Mouse (Mus musculus): ENCODE measurements around the gene Gm12886. TPM values are rescaled to one million over a fixed set of nuclear protein-coding genes. Genes with fewer than 3 reads are reported as not detected.

Gm12886 gene
- not detected in 2 replicates for polyA plus RNA-seq (2014; fragmentation: Nextera tagmentation; extraction: Ambion mirVana)

GRCm38 (mm10) chr4:121422999-121423398, at the start of gene Gm12886:
Gene Gm12886, minus strand, starts transcription at chr4:121423099.
- H3K27me3 ChIP-seq (ENCODE audit: control insufficient read depth, insufficient read depth, low read length): no peaks in the 10 kb centered on the region
- no peaks in the 10 kb centered on the region for H3K36me3 ChIP-seq (ENCODE audit: control insufficient read depth, insufficient read depth, low read length)
- H3K27ac ChIP-seq (replicated peaks; ENCODE audit: low read depth, low read length): no peak within 1 kb of the TSS
- H3K4me2 ChIP-seq (ENCODE audit: low read length): no peak within 1 kb of the TSS
- DNase-seq (no peak), ATAC-seq (ENCODE audit: low FRiP score, low TSS enrichment) (no peak)
- WGBS: 55% methylated on average over 3 of the region's 3 CpGs
- no peaks in the 10 kb centered on the region for H3K4me1 ChIP-seq (ENCODE audit: control insufficient read depth, insufficient read depth, low read length)
- H3K9me3 ChIP-seq (ENCODE audit: control insufficient read depth, low read length): peaks cover 24% of the 10 kb centered on the region
- no peak within 1 kb of the TSS for H3K4me3 ChIP-seq (replicated peaks; ENCODE audit: low read depth, low read length)
- H3K9ac ChIP-seq (replicated peaks; ENCODE audit: low read length): no peak within 1 kb of the TSS

Other genes starting within 250 kb of the Gm12886 start
- gene Rlf, start 208.0 kb downstream of the Gm12886 start, polyA plus RNA-seq (2014; fragmentation: Nextera tagmentation; extraction: Ambion mirVana): 27.1 and 31.5 TPM in 2 replicates
- gene Gm12888, start 98.2 kb downstream of the Gm12886 start, polyA plus RNA-seq (2014; fragmentation: Nextera tagmentation; extraction: Ambion mirVana): not detected in 2 replicates
- not detected in 2 replicates for gene Gm12887, start 199.0 kb upstream of the Gm12886 start, polyA plus RNA-seq (2014; fragmentation: Nextera tagmentation; extraction: Ambion mirVana)

Measured in midbrain, embryonic 14.5 days (tissue).